Mouse (Mus musculus): ENCODE results near the gene Map2k4. TPM values are rescaled to one million over a fixed set of nuclear protein-coding genes. Genes with fewer than 3 reads are reported as not detected.

Map2k4 gene
- polyA plus RNA-seq, 1 experiment = 7.6 TPM

- Histone ChIP-seq H3K27ac (ENCODE audit: insufficient read depth, low read length) (no peak overlapping the region), H3K4me3 (ENCODE audit: extremely low read depth, insufficient read depth, insufficient read length) (no peak overlapping the region), H3K27me3 (ENCODE audit: control insufficient read depth, insufficient read depth, low read length) (no peaks in the 10 kb centered on the region), H3K4me1 (ENCODE audit: control insufficient read depth, insufficient read depth, insufficient read length) (no peaks in the 10 kb centered on the region; the same call in 1 of the 2 replicates), H3K36me3 (ENCODE audit: control insufficient read depth, insufficient read depth, low read length) (no peaks in the 10 kb centered on the region)
- DNase-seq (ENCODE audit: low read depth in 1 of 2, low spot score in 2 of 2) = no peak
- TF ChIP-seq CTCF (IDR thresholded peaks at IDR 0.05; ENCODE audit: extremely low read depth, insufficient read depth, insufficient read length, insufficient replicate concordance) (no peak), POLR2A (IDR thresholded peaks at IDR 0.05; ENCODE audit: low read depth, low read length) (no peak)
- 73% methylated on average over 2 of the region's 2 CpGs for WGBS
Measured at GRCm38 (mm10) chr11:65760912-65761311, 27.2 kb downstream of the Map2k4 start.

GRCm38 (mm10) chr11:65759350-65759749 is 28.7 kb downstream of the Map2k4 start:
- no peaks in the 10 kb centered on the region for H3K27me3 ChIP-seq (ENCODE audit: control insufficient read depth, insufficient read depth, low read length)
- TF ChIP-seq POLR2A (IDR thresholded peaks at IDR 0.05; ENCODE audit: low read depth, low read length) (no peak), CTCF (IDR thresholded peaks at IDR 0.05; ENCODE audit: extremely low read depth, insufficient read depth, insufficient read length, insufficient replicate concordance) (no peak)
- no peak overlapping the region for H3K27ac ChIP-seq (ENCODE audit: insufficient read depth, low read length)
- H3K4me3 ChIP-seq (ENCODE audit: extremely low read depth, insufficient read depth, insufficient read length) = no peak overlapping the region
- WGBS = 94% methylated on average over 1 of the region's 1 CpGs
- H3K4me1 ChIP-seq (ENCODE audit: control insufficient read depth, insufficient read depth, insufficient read length) = no peaks in the 10 kb centered on the region; the same call in 1 of the 2 replicates
- H3K36me3 ChIP-seq (ENCODE audit: control insufficient read depth, insufficient read depth, low read length) = no peaks in the 10 kb centered on the region
- no peak for DNase-seq (ENCODE audit: low read depth in 1 of 2, low spot score in 2 of 2)

GRCm38 (mm10) chr11:65754161-65754560 is 33.9 kb downstream of the Map2k4 start:
- Histone ChIP-seq H3K4me1 (ENCODE audit: control insufficient read depth, insufficient read depth, insufficient read length) (no peaks in the 10 kb centered on the region; the same call in 1 of the 2 replicates), H3K36me3 (ENCODE audit: control insufficient read depth, insufficient read depth, low read length) (no peaks in the 10 kb centered on the region), H3K27ac (ENCODE audit: insufficient read depth, low read length) (no peak overlapping the region), H3K4me3 (ENCODE audit: extremely low read depth, insufficient read depth, insufficient read length) (no peak overlapping the region), H3K27me3 (ENCODE audit: control insufficient read depth, insufficient read depth, low read length) (no peaks in the 10 kb centered on the region)
- WGBS = 92% methylated on average over 4 of the region's 4 CpGs
- TF ChIP-seq CTCF (IDR thresholded peaks at IDR 0.05; ENCODE audit: extremely low read depth, insufficient read depth, insufficient read length, insufficient replicate concordance) (no peak), POLR2A (IDR thresholded peaks at IDR 0.05; ENCODE audit: low read depth, low read length) (no peak)
- DNase-seq (ENCODE audit: low read depth in 1 of 2, low spot score in 2 of 2) = no peak

- DNase-seq (ENCODE audit: low read depth in 1 of 2, low spot score in 2 of 2) = no peak
- H3K27me3 ChIP-seq (ENCODE audit: control insufficient read depth, insufficient read depth, low read length) = no peaks in the 10 kb centered on the region
- no peaks in the 10 kb centered on the region for H3K36me3 ChIP-seq (ENCODE audit: control insufficient read depth, insufficient read depth, low read length)
- H3K4me1 ChIP-seq (ENCODE audit: control insufficient read depth, insufficient read depth, insufficient read length) = no peaks in the 10 kb centered on the region; the same call in 1 of the 2 replicates
- TF ChIP-seq POLR2A (IDR thresholded peaks at IDR 0.05; ENCODE audit: low read depth, low read length) (no peak), CTCF (IDR thresholded peaks at IDR 0.05; ENCODE audit: extremely low read depth, insufficient read depth, insufficient read length, insufficient replicate concordance) (no peak)
- H3K27ac ChIP-seq (ENCODE audit: insufficient read depth, low read length) = no peak overlapping the region
- WGBS = 84% methylated on average over 2 of the region's 2 CpGs
- no peak overlapping the region for H3K4me3 ChIP-seq (ENCODE audit: extremely low read depth, insufficient read depth, insufficient read length)
Measured at GRCm38 (mm10) chr11:65753593-65753992, 34.5 kb downstream of the Map2k4 start.

- H3K27me3 ChIP-seq (ENCODE audit: control insufficient read depth, insufficient read depth, low read length) = no peaks in the 10 kb centered on the region
- TF ChIP-seq CTCF (IDR thresholded peaks at IDR 0.05; ENCODE audit: extremely low read depth, insufficient read depth, insufficient read length, insufficient replicate concordance) (no peak), POLR2A (IDR thresholded peaks at IDR 0.05; ENCODE audit: low read depth, low read length) (no peak)
- H3K4me1 ChIP-seq (ENCODE audit: control insufficient read depth, insufficient read depth, insufficient read length) = no peaks in the 10 kb centered on the region
- 63% methylated on average over 3 of the region's 3 CpGs for WGBS
- no peak overlapping the region for H3K27ac ChIP-seq (ENCODE audit: insufficient read depth, low read length)
- H3K36me3 ChIP-seq (ENCODE audit: control insufficient read depth, insufficient read depth, low read length) = no peaks in the 10 kb centered on the region
- no peak overlapping the region for H3K4me3 ChIP-seq (ENCODE audit: extremely low read depth, insufficient read depth, insufficient read length)
- no peak for DNase-seq (ENCODE audit: low read depth in 1 of 2, low spot score in 2 of 2)
Measured at GRCm38 (mm10) chr11:65750546-65750945, 37.6 kb downstream of the Map2k4 start.

GRCm38 (mm10) chr11:65747433-65747832 is 40.7 kb downstream of the Map2k4 start:
- TF ChIP-seq POLR2A (IDR thresholded peaks at IDR 0.05; ENCODE audit: low read depth, low read length) (no peak), CTCF (IDR thresholded peaks at IDR 0.05; ENCODE audit: extremely low read depth, insufficient read depth, insufficient read length, insufficient replicate concordance) (no peak)
- no peak overlapping the region for H3K27ac ChIP-seq (ENCODE audit: insufficient read depth, low read length)
- H3K27me3 ChIP-seq (ENCODE audit: control insufficient read depth, insufficient read depth, low read length) = no peaks in the 10 kb centered on the region
- no peak overlapping the region for H3K4me3 ChIP-seq (ENCODE audit: extremely low read depth, insufficient read depth, insufficient read length)
- no peaks in the 10 kb centered on the region for H3K36me3 ChIP-seq (ENCODE audit: control insufficient read depth, insufficient read depth, low read length)
- no peaks in the 10 kb centered on the region for H3K4me1 ChIP-seq (ENCODE audit: control insufficient read depth, insufficient read depth, insufficient read length)
- DNase-seq (ENCODE audit: low read depth in 1 of 2, low spot score in 2 of 2) = no peak

GRCm38 (mm10) chr11:65745707-65746333 is 42.3 kb downstream of the Map2k4 start:
- H3K4me1 ChIP-seq (ENCODE audit: control insufficient read depth, insufficient read depth, insufficient read length) = no peaks in the 10 kb centered on the region
- H3K4me3 ChIP-seq (ENCODE audit: extremely low read depth, insufficient read depth, insufficient read length) = no peak overlapping the region
- 95% methylated on average over 8 of the region's 8 CpGs for WGBS
- TF ChIP-seq POLR2A (IDR thresholded peaks at IDR 0.05; ENCODE audit: low read depth, low read length) (no peak), CTCF (IDR thresholded peaks at IDR 0.05; ENCODE audit: extremely low read depth, insufficient read depth, insufficient read length, insufficient replicate concordance) (no peak)
- H3K27ac ChIP-seq (ENCODE audit: insufficient read depth, low read length) = no peak overlapping the region
- no peaks in the 10 kb centered on the region for H3K27me3 ChIP-seq (ENCODE audit: control insufficient read depth, insufficient read depth, low read length)
- DNase-seq (ENCODE audit: low read depth in 1 of 2, low spot score in 2 of 2) = no peak
- no peaks in the 10 kb centered on the region; the same call in 1 of the 2 replicates for H3K36me3 ChIP-seq (ENCODE audit: control insufficient read depth, insufficient read depth, low read length)

Measured in spleen, adult 2 months (tissue).